Mouse (Mus musculus): ENCODE data around the gene Cwf19l2.

DNA sequence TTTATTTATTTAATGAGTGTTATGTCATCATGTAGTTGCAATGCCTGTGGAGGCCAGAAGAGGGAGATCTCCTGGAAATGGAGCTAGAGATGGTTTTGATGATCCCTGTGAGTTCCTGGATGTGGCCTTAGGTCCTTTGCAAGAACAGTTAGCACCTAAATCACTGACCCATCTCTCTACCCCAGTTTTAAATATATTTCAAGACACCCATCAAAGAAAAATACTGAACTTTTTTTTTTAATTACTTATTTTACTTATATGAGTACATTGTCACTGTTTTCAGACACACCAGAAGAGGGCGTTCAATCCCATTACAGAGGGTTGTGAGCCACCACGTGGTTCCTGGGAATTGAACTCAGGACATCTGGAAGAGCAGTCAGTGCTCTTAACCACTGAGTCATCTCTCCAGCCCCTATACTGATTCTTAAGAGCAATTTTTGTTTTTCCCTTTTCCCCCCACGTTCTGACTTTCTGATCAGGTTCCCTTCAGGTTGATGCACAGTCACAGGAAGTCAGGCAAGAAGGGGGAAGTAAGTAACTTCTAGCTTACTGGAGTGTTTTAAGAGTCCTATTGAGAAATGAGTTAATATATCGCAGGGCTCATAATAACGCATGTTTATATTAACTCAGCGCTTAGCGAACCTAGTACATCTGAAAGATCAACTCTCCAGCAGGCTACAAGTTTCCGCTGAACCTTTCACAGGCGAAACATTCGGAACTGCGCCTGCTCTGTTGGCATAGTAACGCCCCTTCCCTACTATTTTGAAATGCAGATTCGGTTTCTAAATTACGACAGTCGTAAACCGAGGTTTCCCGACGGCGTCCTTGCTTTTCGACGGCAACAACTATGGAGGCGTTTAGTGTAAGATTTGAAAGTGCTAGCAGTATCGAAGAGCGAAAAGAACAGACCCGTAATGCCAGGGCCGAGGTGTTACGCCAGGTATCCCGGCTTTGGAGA lies at the start of gene Cwf19l2:
- TF ChIP-seq CTCF (IDR thresholded peaks at IDR 0.05; ENCODE audit: low read depth) (peak; percentile 50), EP300 (IDR thresholded peaks at IDR 0.05; ENCODE audit: low read depth) (no peak)
